Mouse (Mus musculus) testis, adult 2 months (tissue): ENCODE data around the gene Nbas.

Experiments used
- CTCF ChIP-seq: fragments of 200-500 bp; IDR thresholded peaks from 2 replicates; pipeline ENCODE4 v1.5.1; 2012; ENCODE audit warnings: low read depth, mild to moderate bottlenecking, inconsistent platforms, low read length, moderate library complexity; ENCODE audit not compliant: control insufficient read depth, insufficient read depth, insufficient replicate concordance
- POLR2A ChIP-seq: fragments of 200-500 bp; IDR thresholded peaks from 2 replicates; pipeline ENCODE4 v1.6.1; 2012; ENCODE audit warnings: low read depth, mild to moderate bottlenecking, inconsistent platforms, low read length, moderate library complexity; ENCODE audit not compliant: control insufficient read depth

- TF ChIP-seq CTCF (no peak), POLR2A (no peak)
Observed at GRCm38 (mm10) chr12:13587675-13588074, 318.7 kb downstream of the Nbas start.
